Mouse (Mus musculus): Measurements from ENCODE around the gene Nav3. TPM values are rescaled to one million over a fixed set of nuclear protein-coding genes. Genes with fewer than 3 reads are reported as not detected.
A peak's percentile ranks its signal among the peaks of the same experiment; 100 is the strongest.

The Nav3 gene
- polyA plus RNA-seq, 1 experiment = 46.6 TPM

- no peak overlapping the region for H3K27ac ChIP-seq (ENCODE audit: insufficient read depth, low read length)
- H3K4me1 ChIP-seq (ENCODE audit: control insufficient read depth, insufficient read depth, low read length) = peaks cover 3% of the 10 kb centered on the region
- TF ChIP-seq POLR2A (IDR thresholded peaks at IDR 0.05; ENCODE audit: extremely low read depth, insufficient read depth, low read length) (no peak), CTCF (IDR thresholded peaks at IDR 0.05; ENCODE audit: extremely low read depth, insufficient read depth, low read length) (no peak)
- no peak overlapping the region for H3K4me3 ChIP-seq (ENCODE audit: insufficient read depth, low read length)
Observed at GRCm38 (mm10) chr10:109858568-109858967, 597.4 kb downstream of the Nav3 start.

GRCm38 (mm10) chr10:109852392-109852791, 603.6 kb downstream of the Nav3 start:
- peaks cover 4% of the 10 kb centered on the region; the same call in 1 of the 2 replicates for H3K4me1 ChIP-seq (ENCODE audit: control insufficient read depth, insufficient read depth, low read length)
- no peak overlapping the region for H3K27ac ChIP-seq (ENCODE audit: insufficient read depth, low read length)
- TF ChIP-seq CTCF (IDR thresholded peaks at IDR 0.05; ENCODE audit: extremely low read depth, insufficient read depth, low read length) = no peak
- no peak for TF ChIP-seq POLR2A (IDR thresholded peaks at IDR 0.05; ENCODE audit: extremely low read depth, insufficient read depth, low read length)
- H3K4me3 ChIP-seq (ENCODE audit: insufficient read depth, low read length) = no peak overlapping the region

- H3K4me3 ChIP-seq (ENCODE audit: insufficient read depth, low read length) = no peak overlapping the region
- TF ChIP-seq POLR2A (IDR thresholded peaks at IDR 0.05; ENCODE audit: extremely low read depth, insufficient read depth, low read length) (no peak), CTCF (IDR thresholded peaks at IDR 0.05; ENCODE audit: extremely low read depth, insufficient read depth, low read length) (no peak)
- no peak overlapping the region for H3K27ac ChIP-seq (ENCODE audit: insufficient read depth, low read length)
Observed at GRCm38 (mm10) chr10:109847631-109848030, 608.4 kb downstream of the Nav3 start.

GRCm38 (mm10) chr10:109843661-109844060, 612.3 kb downstream of the Nav3 start:
- no peak for TF ChIP-seq POLR2A (IDR thresholded peaks at IDR 0.05; ENCODE audit: extremely low read depth, insufficient read depth, low read length)
- TF ChIP-seq CTCF (IDR thresholded peaks at IDR 0.05; ENCODE audit: extremely low read depth, insufficient read depth, low read length) = no peak
- Histone ChIP-seq H3K4me1 (ENCODE audit: control insufficient read depth, insufficient read depth, low read length) (peaks cover 7% of the 10 kb centered on the region; the same call in 1 of the 2 replicates), H3K4me3 (ENCODE audit: insufficient read depth, low read length) (no peak overlapping the region), H3K27ac (ENCODE audit: insufficient read depth, low read length) (peak overlapping the region; percentile 57; the same call in 1 of the 2 replicates)

More at GRCm38 (mm10) chr10:109847631-109848030, 608.4 kb downstream of the Nav3 start:
- H3K4me1 ChIP-seq (ENCODE audit: control insufficient read depth, insufficient read depth, low read length) = peaks cover 7% of the 10 kb centered on the region; the same call in 1 of the 2 replicates

- peak overlapping the region; percentile 14; the same call in 1 of the 2 replicates for H3K27ac ChIP-seq (ENCODE audit: insufficient read depth, low read length)
- TF ChIP-seq POLR2A (IDR thresholded peaks at IDR 0.05; ENCODE audit: extremely low read depth, insufficient read depth, low read length) = peak; percentile 56
- no peak for TF ChIP-seq CTCF (IDR thresholded peaks at IDR 0.05; ENCODE audit: extremely low read depth, insufficient read depth, low read length)
- no peaks in the 10 kb centered on the region; the same call in 1 of the 2 replicates for H3K4me1 ChIP-seq (ENCODE audit: control insufficient read depth, insufficient read depth, low read length)
- H3K4me3 ChIP-seq (ENCODE audit: insufficient read depth, low read length) = peak overlapping the region; percentile 59
Observed at GRCm38 (mm10) chr10:109832768-109833291, 623.2 kb downstream of the Nav3 start.

GRCm38 (mm10) chr10:109806782-109807493, 649.1 kb downstream of the Nav3 start:
- no peak overlapping the region for H3K27ac ChIP-seq (ENCODE audit: insufficient read depth, low read length)
- TF ChIP-seq POLR2A (IDR thresholded peaks at IDR 0.05; ENCODE audit: extremely low read depth, insufficient read depth, low read length) (no peak), CTCF (IDR thresholded peaks at IDR 0.05; ENCODE audit: extremely low read depth, insufficient read depth, low read length) (no peak)
- peaks cover 2% of the 10 kb centered on the region; the same call in 1 of the 2 replicates for H3K4me1 ChIP-seq (ENCODE audit: control insufficient read depth, insufficient read depth, low read length)
- H3K4me3 ChIP-seq (ENCODE audit: insufficient read depth, low read length) = no peak overlapping the region

GRCm38 (mm10) chr10:109803441-109803840, 652.6 kb downstream of the Nav3 start:
- TF ChIP-seq CTCF (IDR thresholded peaks at IDR 0.05; ENCODE audit: extremely low read depth, insufficient read depth, low read length) (no peak), POLR2A (IDR thresholded peaks at IDR 0.05; ENCODE audit: extremely low read depth, insufficient read depth, low read length) (no peak)

GRCm38 (mm10) chr10:109802236-109802635, 653.8 kb downstream of the Nav3 start:
- Histone ChIP-seq H3K4me3 (ENCODE audit: insufficient read depth, low read length) (no peak overlapping the region), H3K4me1 (ENCODE audit: control insufficient read depth, insufficient read depth, low read length) (peaks cover 7% of the 10 kb centered on the region), H3K27ac (ENCODE audit: insufficient read depth, low read length) (no peak overlapping the region)
- TF ChIP-seq CTCF (IDR thresholded peaks at IDR 0.05; ENCODE audit: extremely low read depth, insufficient read depth, low read length) (no peak), POLR2A (IDR thresholded peaks at IDR 0.05; ENCODE audit: extremely low read depth, insufficient read depth, low read length) (no peak)

More at GRCm38 (mm10) chr10:109803441-109803840, 652.6 kb downstream of the Nav3 start:
- Histone ChIP-seq H3K4me3 (ENCODE audit: insufficient read depth, low read length) (no peak overlapping the region), H3K27ac (ENCODE audit: insufficient read depth, low read length) (no peak overlapping the region), H3K4me1 (ENCODE audit: control insufficient read depth, insufficient read depth, low read length) (peaks cover 7% of the 10 kb centered on the region)

GRCm38 (mm10) chr10:109799246-109799645, 656.8 kb downstream of the Nav3 start:
- TF ChIP-seq POLR2A (IDR thresholded peaks at IDR 0.05; ENCODE audit: extremely low read depth, insufficient read depth, low read length) = no peak
- TF ChIP-seq CTCF (IDR thresholded peaks at IDR 0.05; ENCODE audit: extremely low read depth, insufficient read depth, low read length) = no peak
- Histone ChIP-seq H3K27ac (ENCODE audit: insufficient read depth, low read length) (no peak overlapping the region), H3K4me1 (ENCODE audit: control insufficient read depth, insufficient read depth, low read length) (peaks cover 8% of the 10 kb centered on the region), H3K4me3 (ENCODE audit: insufficient read depth, low read length) (no peak overlapping the region)

GRCm38 (mm10) chr10:109796981-109797380, 659.0 kb downstream of the Nav3 start:
- H3K4me1 ChIP-seq (ENCODE audit: control insufficient read depth, insufficient read depth, low read length) = peaks cover 7% of the 10 kb centered on the region
- H3K27ac ChIP-seq (ENCODE audit: insufficient read depth, low read length) = no peak overlapping the region
- TF ChIP-seq POLR2A (IDR thresholded peaks at IDR 0.05; ENCODE audit: extremely low read depth, insufficient read depth, low read length) (no peak), CTCF (IDR thresholded peaks at IDR 0.05; ENCODE audit: extremely low read depth, insufficient read depth, low read length) (no peak)
- H3K4me3 ChIP-seq (ENCODE audit: insufficient read depth, low read length) = no peak overlapping the region
